Mouse (Mus musculus) CD4-positive, CD25-positive, alpha-beta regulatory T cell, adult 2 months (primary cell): ENCODE data around the gene Olfr1307.

Experiments
- DNase-seq: peaks from one replicate; pipeline ENCODE4 v3.0.0-alpha.2; 2012; ENCODE audit warnings: low read depth, low spot score

Gene Olfr1307

GRCm38 (mm10) chr2:111949340-111949739 is at the start of gene Olfr1307:
Gene Olfr1307, minus strand, starts transcription at chr2:111949440.
- DNase-seq = no peak

- no peak for DNase-seq
These were observed 40.9 kb upstream of the Olfr1307 start, which contains the start of gene Olfr1309 for GRCm38 (mm10) chr2:111990181-111990580. Gene Olfr1309, minus strand, starts transcription at chr2:111990281.

GRCm38 (mm10) chr2:111964844-111965243 is 15.6 kb upstream of the Olfr1307 start, which contains the start of gene Olfr1308:
Gene Olfr1308, minus strand, starts transcription at chr2:111964944.
- DNase-seq = no peak

GRCm38 (mm10) chr2:111916171-111916570 is 33.1 kb downstream of the Olfr1307 start, which contains the start of gene Olfr1306:
Gene Olfr1306, minus strand, starts transcription at chr2:111916271.
- DNase-seq = no peak
